Mouse (Mus musculus) hindbrain, postnatal 0 days (tissue): Measurements from ENCODE around the gene Lepr. TPM values are rescaled to one million over a fixed set of nuclear protein-coding genes. Genes with fewer than 3 reads are reported as not detected.

Source experiments
- ATAC-seq: fragments of 200-750 bp; cut with Nextera tagmentation; 2 replicates; pipeline ENCODE4 v1.8.0; 2017; ENCODE audit warnings: mild to moderate bottlenecking, moderate TSS enrichment, moderate library complexity
- DNase-seq: peaks from one replicate; pipeline ENCODE4 v3.0.0-alpha.2; 2015; ENCODE audit warnings: low spot score
- H3K27ac ChIP-seq: fragments of 300-500 bp; sonication (generic); 2 replicates; pipeline ENCODE4 v1.5.1; 2014; ENCODE audit warnings: mild to moderate bottlenecking
- H3K27me3 ChIP-seq: fragments of 300-500 bp; sonication (generic); 2 replicates; pipeline ENCODE4 v1.6.1; 2014; ENCODE audit warnings: low read length, mixed read lengths; ENCODE audit not compliant: insufficient read depth
- H3K36me3 ChIP-seq: fragments of 300-500 bp; sonication (generic); 2 replicates; pipeline ENCODE4 v1.6.1; 2014; ENCODE audit warnings: low read length, mixed read lengths; ENCODE audit not compliant: insufficient read depth
- H3K4me1 ChIP-seq: fragments of 300-500 bp; sonication (generic); 2 replicates; pipeline ENCODE4 v1.6.1; 2014; ENCODE audit warnings: antibody characterized with exemption, low read length, mixed read lengths; ENCODE audit not compliant: insufficient read depth
- H3K4me2 ChIP-seq: fragments of 300-500 bp; sonication (generic); 2 replicates; pipeline ENCODE4 v1.6.1; 2014; ENCODE audit warnings: low read depth, mild to moderate bottlenecking, low read length, moderate library complexity, mixed read lengths
- H3K4me3 ChIP-seq: fragments of 300-500 bp; sonication (generic); 2 replicates; pipeline ENCODE4 v1.5.1; 2014; ENCODE audit warnings: low read length
- H3K9ac ChIP-seq: fragments of 300-500 bp; sonication (generic); replicated peaks from 2 replicates; pipeline ENCODE4 v1.6.1; 2014; ENCODE audit warnings: mild to moderate bottlenecking, low read length, moderate library complexity, mixed read lengths
- H3K9me3 ChIP-seq: fragments of 300-500 bp; sonication (generic); 2 replicates; pipeline ENCODE4 v1.6.1; 2016; ENCODE audit warnings: low read length, mixed read lengths
- CTCF ChIP-seq: IDR thresholded peaks from 2 replicates; pipeline ENCODE4 v1.5.1; 2016; ENCODE audit warnings: antibody characterized with exemption, control low read depth, low read depth
- WGBS: fragments of 180-500 bp; shearing (Covaris S2); extraction: QIAGEN DNeasy Blood & Tissue Kit; methylation state at CpG from one replicate; pipeline ENCODE4 v1.1.7; 2014; 5-methylcytosine and 5-hydroxymethylcytosine counted together
- polyA plus RNA-seq: library from polyadenylated mRNA; unstranded; fragments of >200 nt; fragmentation: Nextera tagmentation; extraction: Ambion mirVana; gene quantifications from 2 replicates; pipeline ENCODE4 v1.2.1, GENCODE M21; 2015
- total RNA-seq: library from RNA; depleted of rRNA; stranded (reverse); fragments of >200 nt; gene quantifications from 2 replicates; pipeline ENCODE4 v1.2.3, GENCODE M21; 2014

Lepr gene
- total and polyA plus RNA-seq, 2 experiments from 2014 or later: 3.8 to 6.6 TPM

- Histone ChIP-seq H3K9me3 (no peaks in the 10 kb centered on the region), H3K9ac (no peak overlapping the region), H3K36me3 (no peaks in the 10 kb centered on the region), H3K4me3 (no peak overlapping the region), H3K4me1 (no peaks in the 10 kb centered on the region), H3K4me2 (no peak overlapping the region), H3K27me3 (no peaks in the 10 kb centered on the region), H3K27ac (no peak overlapping the region)
- TF ChIP-seq CTCF: no peak
- DNase-seq (no peak), ATAC-seq (no peak)
- 55% methylated on average over 1 of the region's 1 CpGs for WGBS
Measured at GRCm38 (mm10) chr4:101699423-101699822, 17.8 kb upstream of the Lepr start.

GRCm38 (mm10) chr4:101700892-101701640 lies 16.1 kb upstream of the Lepr start:
- no peak overlapping the region for H3K9ac ChIP-seq
- 92% methylated on average over 14 of the region's 14 CpGs for WGBS
- no peak overlapping the region for H3K4me2 ChIP-seq
- no peak for TF ChIP-seq CTCF
- no peaks in the 10 kb centered on the region for H3K9me3 ChIP-seq
- no peaks in the 10 kb centered on the region for H3K4me1 ChIP-seq
- DNase-seq (no peak), ATAC-seq (no peak)
- no peaks in the 10 kb centered on the region for H3K27me3 ChIP-seq
- H3K27ac ChIP-seq: no peak overlapping the region
- no peaks in the 10 kb centered on the region for H3K36me3 ChIP-seq
- H3K4me3 ChIP-seq: no peak overlapping the region

DNA sequence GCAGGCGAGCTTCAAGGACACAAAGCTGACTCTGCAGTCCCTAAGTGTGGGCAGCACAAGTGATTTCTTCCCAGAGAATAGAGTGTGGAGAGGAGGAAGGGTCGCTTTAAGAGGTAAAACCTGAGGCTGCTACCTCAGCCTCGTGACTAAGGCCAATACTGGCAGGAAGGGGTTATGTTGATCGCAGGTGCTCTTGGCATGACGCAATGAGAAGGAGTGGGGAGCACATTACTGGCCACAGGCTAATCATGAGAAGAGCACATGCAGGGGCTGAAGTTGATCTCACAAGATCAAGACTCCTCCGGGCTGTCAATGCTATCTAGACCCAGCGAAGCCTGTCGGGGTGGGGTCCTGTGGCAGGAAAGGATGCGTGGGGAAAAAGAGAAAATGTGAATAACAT lies 11.9 kb upstream of the Lepr start:
- no peaks in the 10 kb centered on the region for H3K4me1 ChIP-seq

GRCm38 (mm10) chr4:101707234-101707633 lies 10.0 kb upstream of the Lepr start:
- Histone ChIP-seq H3K27ac (no peak overlapping the region), H3K9ac (no peak overlapping the region), H3K36me3 (no peaks in the 10 kb centered on the region), H3K4me2 (no peak overlapping the region), H3K4me1 (no peaks in the 10 kb centered on the region), H3K4me3 (no peak overlapping the region), H3K27me3 (no peaks in the 10 kb centered on the region), H3K9me3 (no peaks in the 10 kb centered on the region)
- DNase-seq: no peak
- ATAC-seq: no peak
- WGBS: 69% methylated on average over 2 of the region's 2 CpGs
- no peak for TF ChIP-seq CTCF

More for the DNA sequence above, 11.9 kb upstream of the Lepr start:
- no peaks in the 10 kb centered on the region for H3K27me3 ChIP-seq
- H3K27ac ChIP-seq: no peak overlapping the region
- H3K9ac ChIP-seq: no peak overlapping the region
- WGBS: 86% methylated on average over 9 of the region's 9 CpGs
- no peaks in the 10 kb centered on the region for H3K9me3 ChIP-seq
- H3K36me3 ChIP-seq: no peaks in the 10 kb centered on the region
- H3K4me2 ChIP-seq: no peak overlapping the region
- ATAC-seq: no peak
- no peak overlapping the region for H3K4me3 ChIP-seq
- no peak for TF ChIP-seq CTCF
- no peak for DNase-seq

GRCm38 (mm10) chr4:101707953-101708352 lies 9.3 kb upstream of the Lepr start:
- DNase-seq (no peak), ATAC-seq (no peak)
- no peak overlapping the region for H3K4me3 ChIP-seq
- H3K4me2 ChIP-seq: no peak overlapping the region
- WGBS: 84% methylated on average over 3 of the region's 3 CpGs
- no peak for TF ChIP-seq CTCF
- H3K27me3 ChIP-seq: no peaks in the 10 kb centered on the region
- H3K4me1 ChIP-seq: no peaks in the 10 kb centered on the region
- H3K27ac ChIP-seq: no peak overlapping the region
- H3K9ac ChIP-seq: no peak overlapping the region
- H3K9me3 ChIP-seq: no peaks in the 10 kb centered on the region
- H3K36me3 ChIP-seq: no peaks in the 10 kb centered on the region

DNA sequence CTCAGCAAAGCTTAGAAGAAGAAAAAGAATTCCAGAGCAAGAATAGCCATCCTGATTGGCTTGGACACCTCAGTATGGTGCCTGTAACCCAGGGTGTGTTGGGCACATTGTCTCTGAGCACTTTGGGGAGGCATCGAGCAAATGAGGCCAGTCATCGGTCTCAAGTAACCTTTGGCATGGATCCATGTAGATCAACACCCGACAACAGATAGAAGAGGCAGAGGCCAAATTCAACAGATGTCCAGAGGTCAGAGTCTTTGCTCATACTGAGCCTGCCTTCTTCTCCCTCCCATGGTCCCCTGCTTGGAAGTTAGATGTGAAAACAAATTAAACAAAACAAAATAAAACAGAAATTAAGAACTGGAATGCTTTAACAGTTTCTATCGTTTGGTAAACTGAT lies 6.8 kb upstream of the Lepr start:
- no peak overlapping the region for H3K9ac ChIP-seq
- H3K9me3 ChIP-seq: no peaks in the 10 kb centered on the region
- H3K4me1 ChIP-seq: no peaks in the 10 kb centered on the region
- H3K4me2 ChIP-seq: no peak overlapping the region
- no peak for ATAC-seq
- 58% methylated on average over 4 of the region's 4 CpGs for WGBS
- no peak for TF ChIP-seq CTCF
- no peaks in the 10 kb centered on the region for H3K36me3 ChIP-seq
- H3K27ac ChIP-seq: no peak overlapping the region
- DNase-seq: no peak
- no peak overlapping the region for H3K4me3 ChIP-seq
- no peaks in the 10 kb centered on the region for H3K27me3 ChIP-seq

- ATAC-seq: no peak
- no peaks in the 10 kb centered on the region for H3K36me3 ChIP-seq
Measured at GRCm38 (mm10) chr4:101711100-101711499, 6.1 kb upstream of the Lepr start.

More at GRCm38 (mm10) chr4:101711100-101711499, 6.1 kb upstream of the Lepr start:
- no peak for DNase-seq
- H3K27ac ChIP-seq: no peak overlapping the region
- WGBS: 90% methylated on average over 4 of the region's 4 CpGs
- H3K9me3 ChIP-seq: no peaks in the 10 kb centered on the region
- H3K9ac ChIP-seq: no peak overlapping the region
- H3K27me3 ChIP-seq: no peaks in the 10 kb centered on the region
- TF ChIP-seq CTCF: no peak
- no peaks in the 10 kb centered on the region for H3K4me1 ChIP-seq
- no peak overlapping the region for H3K4me3 ChIP-seq
- H3K4me2 ChIP-seq: no peak overlapping the region
